In genomic region chr4:148471363-148471806, GRCm38 (mm10) we compare ENCODE assay signal across 19 mouse cellular contexts. TPM values are rescaled to one million over a fixed set of nuclear protein-coding genes. Genes with fewer than 3 reads are reported as not detected.
A peak's percentile ranks its signal among the peaks of the same experiment; 100 is the strongest.
DNase-seq lines count a peak whose midpoint lies in the region; TF ChIP-seq lines count a peak whose summit lies in the region.
"Had no signal": no experiment of that assay in that cellular context is flagged by ENCODE, and none has a peak within 500 bp of the region (broad histone marks: within the 10 kb centered on the region; RNA-seq: fewer than 3 reads in every experiment).

No protein-coding gene starts in this region.

- no peaks in the 10 kb centered on the region for H3K9me3 ChIP-seq in forebrain, embryonic 10.5 days
- H3K9me3 ChIP-seq: forebrain, embryonic 13.5 days; heart, embryonic 13.5 days; midbrain, embryonic 12.5 days had no signal

- WGBS in forebrain, embryonic 10.5 days, result 90% methylated on average over 10 of the region's 10 CpGs

- TF ChIP-seq CTCF in layer of hippocampus, adult 2 months (conservative IDR thresholded peaks at IDR 0.05), result no peak

- H3K4me1 ChIP-seq in forebrain, embryonic 10.5 days, result no peaks in the 10 kb centered on the region
- H3K4me1 ChIP-seq: forebrain, embryonic 13.5 days; heart, embryonic 13.5 days; midbrain, embryonic 12.5 days had no signal

- no peaks in the 10 kb centered on the region for H3K27me3 ChIP-seq in forebrain, embryonic 10.5 days (ENCODE audit: poor library complexity, severe bottlenecking)
- H3K27me3 ChIP-seq: forebrain, embryonic 13.5 days; heart, embryonic 13.5 days; midbrain, embryonic 12.5 days had no signal

- peak overlapping the region; percentile 43; the same call in 1 of the 2 replicates for H3K27ac ChIP-seq in layer of hippocampus, adult 2 months
- H3K27ac ChIP-seq in forebrain, embryonic 10.5 days, result no peak overlapping the region
- H3K27ac ChIP-seq: forebrain, embryonic 13.5 days; heart, embryonic 13.5 days; midbrain, embryonic 12.5 days had no signal

- DNase-seq in layer of hippocampus, adult 2 months (ENCODE audit: low spot score in 2 of 2), result no peak
- no peak for DNase-seq in layer of hippocampus, postnatal 36 days
- peak; percentile 21 for DNase-seq in embryo, embryonic 9.5 days (ENCODE audit: extremely low spot score)
- peak; percentile 79 for DNase-seq in hindlimb bud, embryonic 11.5 days (ENCODE audit: extremely low spot score, low read depth, low spot score)
- no peak for DNase-seq in forebrain, embryonic 10.5 days (ENCODE audit: extremely low spot score, low spot score)
- DNase-seq in ovary, postnatal 14 days (ENCODE audit: low spot score), result no peak
- DNase-seq in lung, postnatal 4 days, result no peak
- DNase-seq: adrenal gland, postnatal 14 days; cerebellum, adult 8-10 months; heart, postnatal 36 days; kidney, adult 9 months; kidney, postnatal 4 days; retina, postnatal 1 day; right cerebral cortex, postnatal 4 days; thymus, postnatal 36 days had no signal

- H3K4me3 ChIP-seq in layer of hippocampus, adult 2 months, result no peak overlapping the region
- no peak overlapping the region for H3K4me3 ChIP-seq in forebrain, embryonic 10.5 days
- H3K4me3 ChIP-seq: forebrain, embryonic 13.5 days; heart, embryonic 13.5 days; midbrain, embryonic 12.5 days had no signal

- peaks cover 98% of the 10 kb centered on the region for H3K36me3 ChIP-seq in forebrain, embryonic 10.5 days (replicated peaks)

RNA-seq across cellular contexts. Expression of gene Mtor, which starts 23.0 kb away (rescaled TPM):
- 100 to 1,000 TPM in 1 of 2 experiments, 10 to 100 TPM in 1; 95.2 to 100 TPM for total RNA-seq in layer of hippocampus, adult 2 months (2021)
- total RNA-seq in layer of hippocampus, postnatal 36 days (2021), result 10 to 100 TPM; 80.7 to 85.9 TPM
- polyA plus RNA-seq in forebrain, embryonic 10.5 days (2016; fragmentation: Nextera tagmentation; extraction: Ambion mirVana), result 23.3 and 27.0 TPM in 2 replicates

RNA-seq across cellular contexts. Expression of gene Ubiad1, which starts 26.8 kb away (rescaled TPM):
- total RNA-seq in layer of hippocampus, adult 2 months (2021), result 1 to 10 TPM; 8.1 to 8.7 TPM
- total RNA-seq in layer of hippocampus, postnatal 36 days (2021), result 1 to 10 TPM; 7.9 to 8.4 TPM
- polyA plus RNA-seq in forebrain, embryonic 10.5 days (2016; fragmentation: Nextera tagmentation; extraction: Ambion mirVana), result 27.1 and 27.3 TPM in 2 replicates

RNA-seq across cellular contexts. Expression of gene Angptl7, which starts 28.9 kb away (rescaled TPM):
- total RNA-seq in layer of hippocampus, adult 2 months (2021), result under 1 TPM; 0.22 to 0.38 TPM
- under 1 TPM in 1 of 2 experiments, not detected in 1; 0.28 TPM for total RNA-seq in layer of hippocampus, postnatal 36 days (2021)
- polyA plus RNA-seq in forebrain, embryonic 10.5 days (2016; fragmentation: Nextera tagmentation; extraction: Ambion mirVana), result 0.18 and 0.29 TPM in 2 replicates
- total RNA-seq: neutrophil, adult 5-6 weeks had no signal

Comparison
In these comparisons a context has a peak if more than half of its experiments do, and no peak if none do; other contexts are left out.
1. DNase-seq: peak in embryo, embryonic 9.5 days (single experiment) and hindlimb bud, embryonic 11.5 days (single experiment); none in layer of hippocampus, adult 2 months (0 of 2), layer of hippocampus, postnatal 36 days (0 of 2), forebrain, embryonic 10.5 days (single experiment), ovary, postnatal 14 days (single experiment) and lung, postnatal 4 days (0 of 2).